Mouse (Mus musculus) gastrocnemius, postnatal 36 days (tissue): ENCODE data around the gene Ccdc187. TPM values are rescaled to one million over a fixed set of nuclear protein-coding genes. Genes with fewer than 3 reads are reported as not detected.

Source experiments
- DNase-seq, 2 experiments: peaks; one replicate each; pipeline ENCODE4 v3.0.0; 2022
- intact Hi-C: fragments of 180-260 bp; cut with DNase I; formaldehyde crosslinking; loops from one replicate; pipeline ENCODE4 v1.15.1; 2025
- total RNA-seq, 2 experiments: library from RNA; stranded (reverse); gene quantifications; 2 replicates each; pipeline ENCODE4 v1.2.3; 2021

Gene Ccdc187
- total RNA-seq, 2 experiments from 2014 or later: 0.03 TPM; not detected in 1

DNA sequence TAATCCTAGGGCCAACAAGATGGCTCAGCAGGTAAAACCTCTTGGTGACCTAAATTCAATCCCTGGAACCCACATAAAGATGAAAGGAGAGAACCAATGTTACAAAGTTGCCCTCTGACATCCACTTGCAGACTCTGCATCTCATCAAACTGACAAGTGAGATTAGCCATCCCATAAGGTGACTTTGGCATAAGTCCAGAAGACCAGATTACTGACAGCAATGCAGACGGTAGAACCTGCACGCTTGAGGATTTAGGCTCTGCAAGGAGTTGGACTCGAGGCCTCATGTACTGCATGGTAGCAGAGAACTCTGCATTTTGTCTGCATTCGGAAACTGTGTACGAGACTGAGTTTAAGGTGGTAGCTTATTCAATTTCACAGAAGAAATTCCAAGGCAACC is 4.2 kb downstream of the Ccdc187 start:
- intact Hi-C loops: no loop called here
- DNase-seq: no peak

DNA sequence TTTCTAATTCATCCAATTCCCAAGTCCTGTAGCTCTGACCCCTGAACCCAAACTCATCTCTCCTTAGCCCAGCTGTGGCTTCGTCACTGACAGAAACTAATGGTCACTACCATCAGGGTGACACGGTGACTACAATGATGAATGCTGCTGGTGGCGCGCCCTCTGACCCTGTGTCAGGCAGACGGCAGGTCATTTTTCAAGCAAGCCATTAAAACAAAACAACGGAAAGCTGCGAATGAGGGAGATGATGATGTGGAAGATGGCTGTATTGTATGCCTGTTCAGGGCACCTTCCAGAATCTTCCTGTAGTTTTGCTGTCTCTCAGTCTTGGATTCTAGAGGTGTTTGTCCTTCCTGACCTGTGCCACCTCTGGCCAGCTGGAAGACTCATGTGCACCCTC is 8.0 kb downstream of the Ccdc187 start:
- intact Hi-C loops: no loop called here
- no peak for DNase-seq

DNA sequence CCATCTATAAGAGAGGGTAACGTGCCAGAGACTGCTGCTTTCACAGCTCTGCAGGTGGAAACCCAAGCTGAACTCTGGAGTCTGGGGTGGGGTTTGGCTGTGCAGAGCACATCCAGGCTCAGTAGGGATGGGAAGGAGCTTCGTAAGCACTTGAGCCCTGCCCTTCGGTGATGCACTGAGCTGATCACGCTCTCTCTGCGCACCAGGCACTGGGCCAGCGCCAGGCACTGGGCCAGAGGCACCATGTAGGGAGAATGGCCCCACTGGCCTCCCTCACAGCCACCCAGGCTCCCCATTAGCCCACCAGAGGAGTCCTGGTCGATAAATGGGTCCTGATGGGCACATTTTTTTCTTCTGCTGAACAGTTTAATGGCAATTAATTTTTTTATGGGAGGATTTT is 8.6 kb downstream of the Ccdc187 start:
- peak in 1 of 2 experiments; percentile 19 for DNase-seq

DNA sequence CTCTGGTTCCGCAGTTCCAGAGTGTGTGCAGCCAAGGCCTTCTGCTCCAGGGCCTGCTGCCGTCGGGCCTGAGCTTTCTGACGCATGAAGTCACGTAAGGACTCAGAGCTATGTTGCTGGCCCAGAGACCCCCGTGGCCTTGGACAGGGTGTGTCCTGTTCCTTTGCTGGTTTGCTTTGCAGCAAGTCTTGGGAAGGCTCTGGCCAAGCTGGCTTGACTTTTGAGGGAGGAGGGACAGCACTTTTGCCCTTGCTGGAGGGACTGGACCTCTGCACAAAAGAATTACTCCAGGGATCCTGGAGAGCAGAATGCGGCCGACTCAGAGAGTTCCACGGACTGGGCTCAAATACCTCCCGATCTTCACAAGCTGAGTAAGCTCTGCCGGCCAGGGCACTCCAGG is 13.8 kb downstream of the Ccdc187 start:
- DNase-seq: no peak
- intact Hi-C loops: no loop called here

More for the DNA sequence above, 8.6 kb downstream of the Ccdc187 start:
- intact Hi-C loops: no loop called here

DNA sequence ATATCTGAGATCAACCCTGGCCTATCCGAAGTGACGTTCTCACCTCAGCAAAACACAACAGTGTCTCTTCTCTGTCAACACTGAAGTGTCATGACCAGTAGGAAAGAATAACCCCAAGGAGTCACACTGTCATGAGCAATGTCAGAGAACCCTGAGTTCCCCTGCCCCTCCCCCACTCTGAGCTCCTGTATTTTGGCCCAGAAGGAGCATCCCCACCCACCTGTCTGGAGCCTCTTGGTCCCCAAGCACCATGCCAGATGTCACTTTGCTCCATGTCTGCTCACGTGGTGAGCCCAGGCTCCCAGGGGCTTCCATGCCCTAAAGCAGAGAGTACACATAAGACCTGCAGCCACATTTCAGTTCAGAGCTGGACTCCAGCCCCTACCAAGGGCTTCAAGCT is 14.6 kb downstream of the Ccdc187 start:
- intact Hi-C loops: loop anchor here (10.0 kb wide), 1 partner anchor 235 kb away; no protein-coding TSS in a partner anchor
- no peak for DNase-seq

DNA sequence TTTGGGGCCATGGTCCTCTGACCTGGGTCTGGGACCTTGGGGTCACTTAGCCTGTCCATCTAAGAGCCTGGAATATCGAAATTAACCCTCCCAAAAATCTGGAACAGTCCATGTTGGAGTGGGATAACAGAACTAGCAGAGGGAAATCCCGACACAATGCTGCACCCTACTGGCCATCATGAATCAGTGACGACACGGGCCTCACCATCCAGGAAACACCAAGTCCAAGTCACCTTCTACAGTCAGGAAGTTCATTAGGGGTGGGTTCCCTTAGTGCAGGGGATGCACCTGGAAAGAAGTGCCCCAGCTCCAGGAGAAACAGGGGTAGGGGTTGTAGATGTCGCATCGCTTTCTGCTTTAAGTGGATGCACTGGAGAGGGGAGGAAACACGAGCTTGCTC is 20.7 kb downstream of the Ccdc187 start:
- peak in 1 of 2 experiments; percentile 29 for DNase-seq

DNA sequence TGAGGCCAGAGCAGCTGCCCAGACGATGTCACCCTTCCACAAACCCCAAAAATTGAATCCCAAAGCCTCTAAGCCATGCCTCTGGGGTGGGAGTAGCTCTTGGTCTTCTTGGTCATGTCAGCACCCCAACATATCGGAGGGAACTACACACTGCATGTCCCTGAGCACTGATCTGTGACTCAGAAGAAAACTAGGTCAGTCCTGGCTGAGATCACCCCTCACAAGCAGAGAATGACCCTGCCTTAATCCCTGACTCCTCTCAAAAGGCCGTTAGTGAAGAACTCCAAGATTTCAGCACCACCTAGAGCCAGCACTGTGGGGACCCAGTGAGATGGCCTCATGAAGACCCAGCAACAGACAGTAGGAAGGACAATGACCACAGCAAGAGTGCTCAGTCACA is 26.1 kb downstream of the Ccdc187 start:
- intact Hi-C loops: no loop called here
- DNase-seq: no peak

More for the DNA sequence above, 20.7 kb downstream of the Ccdc187 start:
- intact Hi-C loops: loop anchor here (2.0 to 10.0 kb wide), 3 partner anchors 91 to 229 kb away; no protein-coding TSS in a partner anchor

DNA sequence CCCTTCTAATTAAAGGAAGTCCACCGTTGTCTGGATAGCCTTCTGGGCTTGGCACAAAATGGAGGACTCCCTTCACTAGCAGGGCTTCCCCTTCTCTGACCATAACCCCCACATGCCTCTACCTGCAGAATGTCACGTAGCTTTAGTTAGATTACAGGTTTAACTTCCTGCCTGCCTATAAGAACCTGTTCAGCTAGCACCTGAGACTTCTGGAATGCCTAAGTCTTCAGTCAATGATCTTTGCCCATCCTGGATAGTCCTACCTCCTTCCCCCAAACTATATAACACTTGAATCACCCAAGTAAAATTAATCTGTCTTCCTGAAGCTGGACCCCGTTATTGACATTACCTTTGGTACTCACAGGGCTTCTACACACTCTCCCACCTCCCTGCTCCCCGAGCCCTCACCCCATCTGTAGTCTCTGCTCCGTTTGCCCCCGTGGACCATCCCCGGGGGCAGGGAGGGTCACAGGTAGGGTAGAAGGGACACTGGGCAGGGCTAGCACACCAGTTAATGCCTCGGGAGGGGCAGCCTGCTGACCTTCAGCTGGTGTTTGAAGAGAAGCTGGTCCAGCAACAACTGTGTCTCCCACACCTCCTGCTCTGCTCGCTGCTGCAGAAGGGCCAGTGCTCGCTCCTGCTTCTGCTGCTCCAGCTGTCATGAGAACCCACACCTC is 28.2 kb downstream of the Ccdc187 start:
- no peak for DNase-seq
- intact Hi-C loops: no loop called here

DNA sequence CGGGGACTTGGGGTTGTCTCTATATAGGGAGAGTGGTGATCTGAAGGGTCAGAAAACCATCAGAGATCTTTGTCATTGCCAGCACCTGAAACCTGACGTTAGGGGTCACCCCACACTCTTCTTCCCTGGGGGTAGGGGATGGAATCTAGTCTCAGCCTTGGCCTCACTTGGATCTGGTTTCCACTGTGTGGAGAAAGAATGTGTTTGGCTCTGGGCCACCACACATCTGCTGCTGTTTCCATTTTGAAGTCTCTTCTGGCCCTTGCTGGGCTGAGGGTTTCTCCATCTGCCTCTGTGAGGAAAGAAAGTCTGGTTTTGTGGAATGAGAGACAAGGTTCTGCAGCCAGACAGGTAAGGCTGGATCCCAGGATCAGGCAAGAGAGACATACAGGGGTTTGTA is 29.3 kb downstream of the Ccdc187 start:
- intact Hi-C loops: no loop called here
- no peak for DNase-seq

DNA sequence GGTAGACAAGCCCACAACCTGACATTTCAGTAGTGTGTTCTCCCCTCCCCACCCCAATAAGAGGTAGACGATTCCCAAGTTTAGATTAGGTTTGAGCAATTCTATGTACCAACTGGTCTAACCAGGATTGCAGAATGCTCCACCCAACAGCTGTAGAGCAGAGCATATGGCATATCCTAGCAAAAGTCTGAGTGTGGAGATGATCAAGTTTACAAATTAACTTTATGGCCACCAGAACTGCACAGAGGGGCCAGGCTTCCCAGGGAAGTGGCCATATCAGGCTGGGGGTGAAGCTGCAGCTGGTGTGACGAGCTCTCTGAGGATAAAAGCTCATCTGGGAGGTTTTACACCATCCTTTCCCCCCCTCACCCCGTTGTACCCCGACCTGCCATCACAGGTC is 29.7 kb downstream of the Ccdc187 start:
- no peak for DNase-seq
- intact Hi-C loops: no loop called here

DNA sequence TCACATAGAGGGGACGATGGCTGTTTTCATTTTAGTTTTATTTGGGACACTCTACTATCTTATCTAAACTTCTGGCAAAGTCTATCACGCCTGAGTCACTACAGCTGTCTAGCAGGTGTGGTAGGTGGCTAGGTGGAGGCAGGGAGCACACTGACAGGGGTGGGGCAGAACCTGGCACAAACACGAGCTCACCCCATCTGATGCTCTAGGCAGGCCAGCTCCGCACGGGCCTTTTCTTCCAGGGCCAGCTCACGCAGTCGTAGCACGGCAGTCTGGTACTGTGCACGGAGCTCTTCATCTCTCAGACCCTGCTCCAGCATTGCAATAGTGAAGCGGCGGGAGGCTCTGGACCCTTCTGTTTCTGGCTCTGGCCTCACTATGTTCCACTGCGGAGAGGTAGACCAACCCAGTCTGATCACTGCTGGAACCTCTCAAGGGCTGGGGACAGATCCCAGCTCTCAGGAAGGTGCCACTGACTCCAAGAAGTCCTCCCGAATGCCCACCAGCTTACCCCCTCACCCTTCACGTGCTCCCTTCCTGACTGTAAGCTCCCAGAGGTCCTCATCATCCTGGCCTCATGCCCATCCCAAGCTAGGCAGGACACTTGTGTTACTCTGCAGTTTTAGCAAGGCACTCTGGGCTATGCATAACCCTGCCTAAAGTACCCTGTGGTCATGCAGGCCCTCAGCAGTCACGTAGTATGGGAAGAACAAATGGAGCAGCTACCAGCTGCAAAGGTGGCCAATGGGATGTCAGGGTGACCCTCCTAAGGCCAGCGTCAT is 36.9 kb downstream of the Ccdc187 start:
- no peak for DNase-seq
- intact Hi-C loops: no loop called here

DNA sequence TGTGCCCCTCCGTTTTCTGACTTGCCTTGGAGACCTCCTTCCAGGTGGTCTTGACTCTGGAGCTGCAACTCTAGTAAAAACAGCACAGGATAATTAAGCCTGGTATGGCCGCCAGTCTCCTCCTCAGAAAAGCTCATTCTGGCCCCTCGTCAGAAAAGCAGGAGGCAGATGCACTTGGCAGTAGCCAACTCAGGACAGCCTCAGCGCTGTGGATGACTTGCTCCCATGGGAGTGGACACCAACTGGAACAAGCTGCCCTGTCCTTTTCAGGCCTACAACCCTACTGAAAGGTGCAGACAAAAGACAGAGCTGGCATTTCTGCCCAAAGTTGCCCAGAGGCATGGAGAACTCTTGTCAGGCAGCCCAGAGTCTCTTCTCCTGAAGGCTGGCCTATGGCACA is 39.5 kb downstream of the Ccdc187 start:
- no peak for DNase-seq
- intact Hi-C loops: no loop called here

DNA sequence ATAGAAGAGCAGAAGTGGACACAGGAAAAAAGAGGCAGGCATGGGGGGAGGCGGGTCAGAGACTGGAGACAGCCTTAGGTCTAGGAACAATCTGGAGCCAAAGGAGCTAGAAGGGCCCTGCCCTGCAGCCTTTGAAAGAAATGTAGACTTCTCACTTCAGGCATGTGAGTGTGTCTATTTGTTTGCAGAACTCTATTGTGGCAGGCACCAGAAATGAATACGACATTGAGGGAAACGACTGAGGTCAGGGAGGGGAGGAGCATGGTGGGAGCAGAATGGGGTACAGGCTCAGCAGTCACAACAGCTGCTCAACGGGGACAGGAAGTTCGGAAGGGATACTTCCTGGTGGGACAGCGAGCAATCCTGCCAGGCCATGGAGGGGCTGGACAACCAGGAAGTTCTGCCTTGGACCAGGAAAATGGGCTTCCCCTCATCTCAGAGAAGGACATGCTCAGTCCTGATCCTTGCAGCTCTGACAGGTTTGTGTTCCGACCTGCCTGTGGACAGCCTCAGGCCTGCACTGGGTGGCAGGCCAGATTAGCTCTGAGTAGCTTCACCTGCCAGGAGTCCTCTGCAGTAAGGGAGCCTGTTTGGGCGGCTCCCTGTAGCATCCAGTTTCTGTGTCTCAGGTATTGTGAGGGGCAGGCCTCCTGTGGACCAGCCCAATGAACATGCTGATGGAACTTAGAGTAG is 41.7 kb downstream of the Ccdc187 start:
- DNase-seq: no peak
- intact Hi-C loops: no loop called here

DNA sequence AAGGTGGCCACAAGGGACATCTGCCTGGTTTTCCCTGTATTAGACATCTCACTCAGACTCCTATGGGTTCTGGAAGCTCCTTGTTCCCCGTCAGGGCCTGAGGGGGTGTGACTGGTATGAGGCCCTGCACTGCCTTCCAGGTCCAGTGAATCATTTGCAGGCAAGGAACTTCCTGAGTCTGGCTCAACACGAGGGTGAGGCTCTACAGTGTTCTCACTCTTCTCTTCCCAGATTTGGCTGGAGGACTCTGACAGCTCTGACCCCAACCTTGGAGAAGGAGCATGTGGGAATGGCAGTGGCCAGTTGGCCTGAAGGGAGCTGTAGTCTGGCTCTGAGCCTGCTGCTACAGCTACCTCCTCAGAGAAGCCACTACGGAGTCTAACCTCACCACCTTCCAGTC is 46.8 kb downstream of the Ccdc187 start:
- no peak for DNase-seq
- intact Hi-C loops: no loop called here

DNA sequence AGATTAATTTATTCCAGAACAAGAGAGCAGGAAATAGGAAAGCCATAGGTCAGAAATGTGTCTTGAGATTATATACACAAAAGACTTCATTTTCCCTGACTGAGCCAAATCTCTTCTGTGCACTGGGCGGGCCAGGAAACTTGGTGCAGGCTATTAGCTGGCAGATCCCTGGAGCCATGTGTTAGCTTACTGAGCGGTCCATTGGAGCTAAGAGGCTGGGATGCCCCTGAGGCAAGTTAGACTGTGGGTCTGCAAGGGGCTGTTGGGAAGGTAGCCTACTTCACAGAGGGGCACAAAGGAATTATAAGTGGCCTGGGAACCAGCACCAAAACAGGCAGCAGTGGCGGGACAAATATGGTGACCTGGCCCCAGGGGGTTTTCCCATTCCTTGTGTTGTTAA is 53.5 kb downstream of the Ccdc187 start:
- intact Hi-C loops: no loop called here
- DNase-seq: no peak

DNA sequence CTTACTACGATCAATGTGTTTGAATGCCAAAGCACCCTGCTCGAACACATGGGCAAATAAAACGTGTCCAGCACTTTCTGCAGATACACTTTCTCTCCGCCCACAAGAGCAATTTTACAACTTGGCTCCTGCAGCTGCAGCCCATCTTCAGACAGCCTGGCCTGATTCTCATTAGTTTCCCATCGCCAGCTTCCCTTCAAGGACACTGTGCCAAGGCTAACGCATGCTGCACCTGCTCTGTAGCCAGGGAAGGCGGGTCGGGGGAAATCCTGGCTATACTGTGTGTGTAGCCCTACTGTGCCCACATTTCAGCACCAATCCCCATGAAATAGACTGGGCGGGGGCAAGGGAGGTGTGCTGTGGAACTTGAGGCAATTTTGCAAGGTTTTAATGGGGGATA is 54.0 kb downstream of the Ccdc187 start:
- intact Hi-C loops: no loop called here
- no peak for DNase-seq

DNA sequence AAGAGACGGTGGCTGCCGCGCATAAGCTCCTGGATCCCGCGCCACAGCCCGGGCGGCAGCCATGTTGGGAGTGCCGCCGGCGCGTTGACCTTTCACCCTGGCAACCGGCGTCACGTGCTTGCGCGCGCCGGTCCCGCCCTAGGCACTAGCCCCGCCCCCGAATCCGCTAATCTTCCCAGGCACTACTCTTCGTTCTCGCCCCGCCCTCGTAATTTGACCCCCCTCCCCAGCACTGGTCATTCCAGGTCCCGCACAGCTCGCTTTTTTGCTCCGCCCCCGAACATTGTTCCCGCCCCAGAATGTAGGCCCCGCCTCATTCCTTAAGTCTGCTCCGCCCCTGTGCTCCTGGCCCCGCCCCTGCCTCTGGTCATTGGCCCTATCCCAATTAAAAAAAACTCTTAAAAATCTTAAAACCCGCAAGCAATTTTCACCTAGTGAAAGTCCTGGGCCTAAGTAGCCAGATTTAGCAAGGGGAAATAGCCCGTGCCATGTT is 57.0 kb downstream of the Ccdc187 start, which contains the start of gene Qsox2:
Gene Qsox2 (minus strand): TSS at position 236 of the 493 bp plus-strand sequence.
- intact Hi-C loops: loop anchor here (5.0 kb wide), 1 partner anchor 215 kb away; the partner anchor contains the start of gene Ubac1
- peak; percentile 86 to 93 for DNase-seq

DNA sequence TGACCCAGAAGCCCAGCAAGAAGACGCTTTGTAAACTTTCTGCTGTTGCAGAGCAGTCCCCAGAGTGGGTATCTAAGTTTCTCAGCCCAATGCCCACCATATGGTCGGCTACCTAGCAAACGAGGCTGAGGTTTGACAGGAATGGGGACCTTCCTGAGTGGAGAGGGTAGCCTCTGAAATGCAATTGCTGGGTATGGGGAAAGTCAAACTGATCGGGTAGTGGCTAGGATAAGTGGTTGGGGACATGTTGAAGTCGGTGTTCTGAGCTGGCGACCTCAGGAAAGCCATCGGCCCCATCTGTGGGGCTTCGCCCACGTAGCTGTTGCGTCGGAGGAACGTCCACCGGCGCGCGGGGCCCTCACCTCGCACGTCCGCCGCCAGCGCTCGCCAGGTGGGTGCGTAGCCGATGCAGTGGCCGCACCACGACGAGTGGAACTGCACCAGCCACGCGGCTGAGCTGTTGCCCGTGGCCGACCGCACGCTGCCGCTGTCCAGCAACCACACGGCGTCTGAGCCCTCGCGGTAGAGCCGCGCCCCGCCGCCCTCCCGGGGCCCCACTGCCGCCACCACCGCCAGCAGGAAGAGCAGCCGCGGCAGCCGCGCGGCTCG is 57.6 kb downstream of the Ccdc187 start:
- intact Hi-C loops: loop anchor here (5.0 kb wide), 1 partner anchor 214 kb away; the partner anchor contains the start of gene Ubac1

DNA sequence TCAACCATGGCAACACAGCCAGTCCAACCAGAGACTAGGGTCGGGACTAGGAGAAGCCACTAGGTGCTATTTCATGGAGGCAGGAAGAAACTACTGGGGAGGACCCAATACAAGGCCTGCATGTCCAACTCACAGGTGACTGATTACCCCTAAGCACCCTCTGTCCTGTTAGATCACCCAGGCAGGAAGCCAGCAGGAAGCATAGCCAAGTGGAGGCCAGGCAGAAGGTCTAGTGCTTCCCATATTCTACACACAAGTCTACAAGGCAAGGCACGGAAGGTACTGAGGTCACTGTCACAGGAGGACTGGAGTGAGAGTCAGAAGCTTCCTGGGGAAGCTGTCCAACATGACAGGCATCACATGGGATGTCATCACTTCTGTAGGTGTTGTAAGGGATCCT is 59.6 kb downstream of the Ccdc187 start:
- intact Hi-C loops: loop anchor here (5.0 kb wide), 1 partner anchor 212 kb away; the partner anchor contains the start of gene Ubac1
- no peak for DNase-seq

More for the DNA sequence above, 57.6 kb downstream of the Ccdc187 start:
- DNase-seq: no peak

DNA sequence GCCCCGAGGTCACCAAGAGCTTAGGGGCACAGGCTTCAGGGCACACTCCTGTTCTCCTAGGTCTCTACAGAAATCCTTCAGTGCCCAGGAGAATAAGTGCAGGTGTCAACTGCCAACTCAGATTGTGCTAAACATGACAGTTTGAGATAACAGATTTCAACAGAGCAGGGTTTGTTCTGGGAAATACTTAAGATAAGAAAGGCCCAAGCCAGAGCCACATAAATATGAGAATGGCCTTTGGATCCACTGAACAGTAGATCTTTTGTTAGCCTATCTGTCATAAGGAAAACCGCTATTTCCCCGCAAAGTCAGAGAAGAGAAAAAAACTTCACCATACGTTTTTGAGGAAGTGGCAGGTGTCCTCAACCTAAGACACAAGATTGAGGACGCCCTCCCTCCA is 60.1 kb downstream of the Ccdc187 start:
- DNase-seq: no peak
- intact Hi-C loops: no loop called here
